Mouse (Mus musculus) midbrain, embryonic 16.5 days (tissue): ENCODE measurements at regions not wholly inside any gene's neighbourhood (a gene's known extent, or its start where the extent isn't known, plus 50 kb on each side); places are given as distances from the start of the nearest gene placed in this dataset.
A peak's percentile ranks its signal among the peaks of the same experiment; 100 is the strongest.
"Not testable (repeated sequence)": the region's sequence is repeated elsewhere in the genome, so short reads cannot be mapped to it uniquely, and the experiment has no call there.

Experiments
- ATAC-seq: fragments of 200-750 bp; cut with Nextera tagmentation; 2 replicates; pipeline ENCODE4 v1.8.0; 2017; ENCODE audit warnings: moderate TSS enrichment
- H3K27ac ChIP-seq: fragments of 300-500 bp; sonication (generic); 2 replicates; pipeline ENCODE4 v1.5.1; 2014; ENCODE audit warnings: mild to moderate bottlenecking, low read length, mixed read lengths
- H3K27me3 ChIP-seq: fragments of 300-500 bp; sonication (generic); 2 replicates; pipeline ENCODE4 v1.6.1; 2014; ENCODE audit warnings: low read depth, low read length, mixed read lengths; ENCODE audit not compliant: control insufficient read depth, insufficient read depth
- H3K36me3 ChIP-seq: fragments of 300-500 bp; sonication (generic); 2 replicates; pipeline ENCODE4 v1.6.1; 2014; ENCODE audit warnings: mild to moderate bottlenecking, low read length, moderate library complexity, mixed read lengths; ENCODE audit not compliant: control insufficient read depth, insufficient read depth
- H3K4me1 ChIP-seq: fragments of 300-500 bp; sonication (generic); 2 replicates; pipeline ENCODE4 v1.6.1; 2014; ENCODE audit warnings: mild to moderate bottlenecking, low read length, mixed read lengths; ENCODE audit not compliant: control insufficient read depth, insufficient read depth
- H3K4me2 ChIP-seq: fragments of 300-500 bp; sonication (generic); 2 replicates; pipeline ENCODE4 v1.6.1; 2014; ENCODE audit warnings: mild to moderate bottlenecking, low read length, mixed read lengths
- H3K4me3 ChIP-seq: fragments of 300-500 bp; sonication (generic); 2 replicates; pipeline ENCODE4 v1.5.1; 2014; ENCODE audit warnings: low read depth, mild to moderate bottlenecking, low read length, moderate library complexity, mixed read lengths
- H3K9ac ChIP-seq: fragments of 300-500 bp; sonication (generic); 2 replicates; pipeline ENCODE4 v1.6.1; 2014; ENCODE audit warnings: low read depth, low read length, mixed read lengths
- H3K9me3 ChIP-seq: fragments of 300-500 bp; sonication (generic); replicated peaks from 2 replicates; pipeline ENCODE4 v1.6.1; 2014; ENCODE audit warnings: mild to moderate bottlenecking, low read length, mixed read lengths; ENCODE audit not compliant: control insufficient read depth, poor library complexity, severe bottlenecking
- WGBS: fragments of 180-500 bp; shearing (Covaris S2); extraction: QIAGEN DNeasy Blood & Tissue Kit; methylation state at CpG from one replicate; pipeline ENCODE4 v1.1.7; 2014; 5-methylcytosine and 5-hydroxymethylcytosine counted together

DNA sequence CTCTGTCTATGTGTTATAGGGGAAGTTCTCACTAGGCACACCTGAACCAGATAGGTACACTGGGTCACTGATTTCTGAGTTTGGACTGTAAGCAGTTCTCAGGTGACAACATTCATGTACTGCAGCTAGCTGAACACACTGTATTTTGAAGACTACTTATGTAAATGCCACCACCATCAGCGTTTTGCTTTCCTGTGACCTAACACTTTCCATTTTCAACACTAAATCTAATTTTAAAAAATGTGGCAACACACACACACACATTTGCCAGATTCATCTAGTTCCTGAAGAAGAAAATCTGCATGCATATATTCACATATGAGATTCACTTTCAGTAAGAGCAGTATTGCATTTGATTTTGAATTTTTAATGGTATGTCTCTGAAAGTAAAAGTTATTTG, 96.0 kb upstream of the Gnai1 start:
- Histone ChIP-seq H3K4me1 (no peaks in the 10 kb centered on the region), H3K9me3 (no peaks in the 10 kb centered on the region), H3K9ac (no peak overlapping the region), H3K27ac (no peak overlapping the region), H3K4me3 (no peak overlapping the region), H3K4me2 (no peak overlapping the region), H3K36me3 (no peaks in the 10 kb centered on the region), H3K27me3 (no peaks in the 10 kb centered on the region)
- no peak for ATAC-seq
- WGBS = 95% methylated on average over 1 of the region's 1 CpGs

DNA sequence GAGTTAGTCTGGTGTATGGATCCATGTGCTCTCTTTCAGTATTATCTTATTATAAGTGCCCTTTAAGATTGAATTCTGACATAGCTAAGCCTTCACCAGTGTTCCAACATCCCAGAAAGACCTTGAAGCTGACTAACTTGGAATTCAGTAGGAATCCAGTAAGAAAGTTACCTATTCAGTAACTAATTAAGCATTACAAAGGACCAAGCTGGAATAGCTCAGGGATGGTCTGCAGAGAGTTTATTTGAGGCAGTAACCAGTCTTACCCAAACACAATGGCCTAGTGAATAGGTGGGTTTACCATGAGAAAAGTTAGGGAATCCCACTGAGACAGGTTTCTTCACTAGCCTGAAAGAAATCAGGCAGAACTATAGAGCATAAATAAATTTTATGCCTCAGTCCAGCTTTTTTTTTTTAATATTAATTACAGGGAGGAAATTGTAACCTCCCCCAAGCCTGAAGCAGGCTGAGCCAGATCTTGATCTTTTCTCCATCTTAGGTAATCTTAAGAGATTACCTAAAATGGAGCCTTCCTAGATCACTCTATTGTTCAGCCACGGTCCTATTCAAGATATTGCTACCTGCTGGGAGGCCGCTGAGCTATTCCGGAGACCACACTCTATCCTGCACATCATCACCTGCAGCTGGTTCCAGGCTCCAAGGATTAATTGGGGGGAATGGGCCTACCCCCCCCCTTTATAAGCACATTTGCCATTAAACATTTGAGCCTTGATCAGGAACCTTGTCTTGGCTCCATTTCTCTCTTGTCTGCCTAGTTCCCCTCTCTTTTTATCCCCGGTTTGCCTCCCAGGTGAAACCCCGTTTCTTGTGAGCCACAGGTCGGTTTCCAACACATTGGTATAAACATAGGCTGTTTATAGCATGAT, 93.0 kb upstream of the Gnai1 start:
- WGBS = 58% methylated on average over 6 of the region's 6 CpGs
- ATAC-seq, H3K4me2 ChIP-seq, H3K36me3 ChIP-seq, H3K27ac ChIP-seq, H3K4me1 ChIP-seq, H3K9me3 ChIP-seq, H3K27me3 ChIP-seq, H3K4me3 ChIP-seq, H3K9ac ChIP-seq: not testable (repeated sequence)

DNA sequence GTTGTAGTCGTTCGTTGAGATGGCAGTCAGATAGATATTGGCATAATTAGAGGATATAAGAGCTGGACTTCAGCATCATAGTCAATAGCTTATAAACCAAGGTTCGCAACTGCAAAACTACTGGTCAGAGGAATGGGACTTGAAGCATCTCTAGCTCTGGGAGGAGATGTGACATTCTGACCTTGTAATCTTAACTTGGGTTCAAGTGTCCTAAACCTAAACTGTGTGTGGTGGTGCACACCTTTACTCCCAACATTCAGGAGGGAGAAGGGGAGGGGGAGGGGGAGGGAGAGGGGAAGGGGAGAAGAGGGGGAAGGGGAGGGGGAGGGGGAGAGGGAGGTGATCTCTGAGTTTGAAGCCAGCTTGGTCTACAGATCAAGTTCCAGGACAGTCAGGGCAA, 89.1 kb upstream of the Gnai1 start:
- Histone ChIP-seq H3K36me3 (no peaks in the 10 kb centered on the region), H3K4me3 (no peak overlapping the region), H3K4me1 (no peaks in the 10 kb centered on the region), H3K9ac (no peak overlapping the region), H3K27me3 (no peaks in the 10 kb centered on the region), H3K4me2 (no peak overlapping the region), H3K9me3 (no peaks in the 10 kb centered on the region), H3K27ac (no peak overlapping the region)
- no peak for ATAC-seq
- 92% methylated on average over 3 of the region's 3 CpGs for WGBS

DNA sequence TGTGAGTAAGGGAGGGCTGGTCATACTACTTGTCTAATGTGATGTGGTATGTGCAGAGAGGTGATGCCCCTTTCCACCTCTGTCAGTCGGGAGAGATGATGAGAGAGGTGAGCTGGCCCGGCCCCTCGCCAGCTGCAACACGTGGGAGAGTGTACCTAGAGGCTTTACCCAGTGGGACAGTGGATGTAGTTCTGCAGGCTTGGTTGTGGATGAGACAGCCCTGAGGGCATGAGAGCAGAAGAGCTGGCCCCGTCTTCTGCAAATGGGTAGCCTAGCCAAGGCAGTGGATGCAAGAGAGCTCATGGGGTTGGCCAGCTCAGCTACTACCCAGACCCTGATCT, 88.1 kb upstream of the Gnai1 start:
- Histone ChIP-seq H3K36me3 (no peaks in the 10 kb centered on the region), H3K4me1 (no peaks in the 10 kb centered on the region), H3K9ac (no peak overlapping the region), H3K4me2 (no peak overlapping the region), H3K9me3 (no peaks in the 10 kb centered on the region), H3K4me3 (no peak overlapping the region), H3K27ac (no peak overlapping the region), H3K27me3 (no peaks in the 10 kb centered on the region)
- 95% methylated on average over 5 of the region's 5 CpGs for WGBS
- ATAC-seq = 0 out of 2 replicates have a peak, but pooled peaks have one; percentile 37

DNA sequence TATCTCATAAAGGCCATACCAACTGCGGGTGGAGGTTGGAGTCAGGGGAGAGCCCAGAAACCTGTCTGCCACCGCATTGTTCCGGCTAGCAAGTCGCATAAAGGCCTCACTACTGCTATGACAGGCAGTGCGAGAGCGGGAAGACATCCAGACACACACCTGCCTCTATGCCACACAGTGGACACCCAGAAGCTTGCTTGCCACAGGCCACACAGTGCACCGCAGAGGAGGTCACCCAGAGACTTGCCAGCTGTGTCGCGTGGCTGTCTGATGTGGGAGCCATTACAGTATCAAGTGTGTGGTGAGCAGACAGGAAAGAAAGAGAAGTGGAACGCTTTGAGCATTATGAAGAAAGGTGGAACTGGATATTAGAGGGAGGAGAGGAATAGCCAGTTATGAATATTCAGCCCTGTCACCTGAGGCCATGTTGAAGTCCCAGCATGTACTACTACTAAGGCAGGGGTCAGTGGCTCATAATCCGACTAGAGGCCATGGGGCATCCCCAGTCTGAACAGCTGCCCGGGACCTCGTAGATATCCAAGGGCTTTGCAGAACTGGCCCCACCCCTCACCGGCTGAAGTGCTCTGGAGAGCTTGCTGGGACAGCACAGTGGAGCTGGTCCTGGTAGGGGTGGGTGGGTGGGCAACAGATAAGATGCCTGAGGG, 87.6 kb upstream of the Gnai1 start:
- no peaks in the 10 kb centered on the region for H3K9me3 ChIP-seq
- ATAC-seq = peak; percentile 61; the same call in 1 of the 2 replicates
- no peak overlapping the region for H3K4me2 ChIP-seq
- H3K36me3 ChIP-seq = no peaks in the 10 kb centered on the region
- H3K4me1 ChIP-seq = no peaks in the 10 kb centered on the region
- H3K4me3 ChIP-seq = no peak overlapping the region
- no peak overlapping the region for H3K27ac ChIP-seq
- no peak overlapping the region for H3K9ac ChIP-seq
- H3K27me3 ChIP-seq = no peaks in the 10 kb centered on the region
- WGBS = 93% methylated on average over 14 of the region's 14 CpGs

DNA sequence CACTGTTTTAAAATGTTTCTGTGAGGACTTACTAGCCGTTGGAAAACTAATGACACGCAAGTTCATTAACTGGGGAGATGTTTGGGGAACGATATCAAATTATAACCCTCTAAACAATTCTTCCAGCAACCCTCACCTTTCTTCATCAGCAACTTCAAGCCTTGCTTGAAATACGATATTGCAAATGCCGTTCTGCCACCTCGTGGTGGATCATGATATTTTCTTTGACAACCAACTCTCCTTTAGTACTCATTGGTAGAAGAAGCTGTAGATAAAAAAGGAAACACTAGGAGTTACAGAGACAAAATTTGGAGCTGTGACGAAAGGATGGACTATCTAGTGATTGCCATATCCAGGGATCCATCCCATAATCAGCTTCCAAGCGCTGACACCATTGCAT, 85.8 kb upstream of the Gnai1 start:
- no peaks in the 10 kb centered on the region for H3K9me3 ChIP-seq
- WGBS = 24% methylated on average over 8 of the region's 8 CpGs
- no peaks in the 10 kb centered on the region for H3K4me1 ChIP-seq
- no peak overlapping the region for H3K4me3 ChIP-seq
- H3K36me3 ChIP-seq = no peaks in the 10 kb centered on the region
- ATAC-seq = peak; percentile 82; the same call in 1 of the 2 replicates
- H3K27me3 ChIP-seq = no peaks in the 10 kb centered on the region
- H3K9ac ChIP-seq = no peak overlapping the region
- no peak overlapping the region for H3K4me2 ChIP-seq
- no peak overlapping the region for H3K27ac ChIP-seq

DNA sequence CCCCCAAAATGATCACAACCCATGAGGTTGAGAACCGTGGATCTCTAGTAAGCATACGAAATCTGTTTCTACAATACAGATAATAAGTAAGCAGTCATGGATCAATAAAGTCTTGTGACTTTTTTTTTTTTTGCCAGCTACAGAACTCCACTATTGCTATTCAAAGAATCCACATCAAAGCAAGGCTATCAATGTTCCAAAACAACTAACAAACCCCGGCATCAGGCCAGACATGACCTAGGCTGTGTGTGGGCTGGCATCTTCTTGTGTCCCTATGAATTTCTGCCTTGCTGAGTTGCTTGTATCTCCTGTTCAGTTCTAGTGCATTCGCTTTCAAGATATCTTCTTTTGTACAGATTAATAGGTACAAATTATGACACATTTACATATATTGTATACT, 79.8 kb upstream of the Gnai1 start:
- no peak overlapping the region for H3K4me2 ChIP-seq
- ATAC-seq = no peak
- no peak overlapping the region for H3K27ac ChIP-seq
- H3K9me3 ChIP-seq = no peaks in the 10 kb centered on the region
- no peaks in the 10 kb centered on the region for H3K27me3 ChIP-seq
- H3K4me1 ChIP-seq = no peaks in the 10 kb centered on the region
- H3K4me3 ChIP-seq = no peak overlapping the region
- H3K9ac ChIP-seq = no peak overlapping the region
- H3K36me3 ChIP-seq = no peaks in the 10 kb centered on the region
- WGBS = 89% methylated on average over 4 of the region's 4 CpGs

DNA sequence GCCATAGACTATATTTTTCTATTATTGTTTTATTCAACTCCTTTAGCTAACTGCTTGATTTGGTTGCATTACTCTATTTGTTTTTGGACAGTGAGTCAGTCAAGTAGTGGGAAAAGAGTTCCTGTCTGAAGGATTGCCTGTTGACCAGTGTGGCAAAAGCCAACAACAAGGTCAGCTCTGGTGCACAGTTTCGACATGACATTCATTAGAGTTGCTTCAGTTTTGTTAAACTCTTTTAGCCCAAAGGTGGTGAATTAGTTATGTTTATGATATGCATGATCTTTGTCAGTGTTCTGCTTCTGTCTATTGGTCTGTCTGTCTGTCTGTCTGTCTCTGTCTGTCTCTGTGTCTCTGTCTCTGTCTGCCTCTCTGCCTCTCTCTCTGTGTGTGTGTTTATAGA, 79.1 kb upstream of the Gnai1 start:
- H3K36me3 ChIP-seq = no peaks in the 10 kb centered on the region
- no peak overlapping the region for H3K27ac ChIP-seq
- 81% methylated on average over 1 of the region's 1 CpGs for WGBS
- H3K4me2 ChIP-seq = no peak overlapping the region
- no peaks in the 10 kb centered on the region for H3K4me1 ChIP-seq
- no peaks in the 10 kb centered on the region for H3K27me3 ChIP-seq
- no peak overlapping the region for H3K9ac ChIP-seq
- ATAC-seq = no peak
- H3K9me3 ChIP-seq = no peaks in the 10 kb centered on the region
- H3K4me3 ChIP-seq = no peak overlapping the region

DNA sequence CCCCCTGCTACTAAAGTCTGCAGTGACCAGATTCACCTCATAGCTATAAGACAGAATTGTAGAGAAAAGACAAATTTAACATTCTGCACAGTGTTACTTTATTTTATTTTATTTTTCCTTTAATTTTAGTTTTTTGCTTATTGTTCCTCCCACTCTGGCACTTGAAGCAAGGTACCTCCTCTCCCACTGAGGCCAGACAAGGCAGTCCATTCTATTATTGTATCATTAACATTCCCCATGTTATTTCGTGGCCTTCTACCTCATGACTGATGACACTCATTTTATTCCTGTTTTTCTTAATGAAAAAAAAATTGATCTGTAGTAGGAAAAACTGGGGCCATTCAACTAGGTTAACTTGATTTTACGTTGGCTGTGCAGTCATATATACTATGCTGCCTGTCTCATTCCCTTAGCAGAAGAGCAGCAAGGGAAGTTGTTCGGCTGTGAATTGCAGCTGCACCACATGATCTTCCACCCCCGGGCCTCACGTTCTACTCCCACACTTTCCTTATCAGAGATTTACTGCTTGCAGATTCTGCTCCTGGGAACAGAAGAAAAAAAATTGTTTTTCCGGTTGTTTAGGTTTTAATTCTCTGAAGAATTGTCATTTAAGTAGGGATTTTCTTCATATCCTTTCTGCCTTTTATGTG, 76.1 kb upstream of the Gnai1 start:
- no peaks in the 10 kb centered on the region for H3K4me1 ChIP-seq
- H3K9ac ChIP-seq = no peak overlapping the region
- 57% methylated on average over 6 of the region's 6 CpGs for WGBS
- H3K4me2 ChIP-seq = no peak overlapping the region
- H3K4me3 ChIP-seq = no peak overlapping the region
- ATAC-seq = peak; percentile 70; the same call in 1 of the 2 replicates
- no peaks in the 10 kb centered on the region for H3K36me3 ChIP-seq
- H3K9me3 ChIP-seq = no peaks in the 10 kb centered on the region
- H3K27ac ChIP-seq = no peak overlapping the region
- H3K27me3 ChIP-seq = no peaks in the 10 kb centered on the region
